Mouse (Mus musculus) brain, adult 2 months (tissue): Measurements from ENCODE around the gene Rai1.

Experiments used
- DNase-seq: peaks from one replicate; pipeline ENCODE4 v3.0.0; 2011; ENCODE audit warnings: low read depth, low spot score

Gene Rai1

DNA sequence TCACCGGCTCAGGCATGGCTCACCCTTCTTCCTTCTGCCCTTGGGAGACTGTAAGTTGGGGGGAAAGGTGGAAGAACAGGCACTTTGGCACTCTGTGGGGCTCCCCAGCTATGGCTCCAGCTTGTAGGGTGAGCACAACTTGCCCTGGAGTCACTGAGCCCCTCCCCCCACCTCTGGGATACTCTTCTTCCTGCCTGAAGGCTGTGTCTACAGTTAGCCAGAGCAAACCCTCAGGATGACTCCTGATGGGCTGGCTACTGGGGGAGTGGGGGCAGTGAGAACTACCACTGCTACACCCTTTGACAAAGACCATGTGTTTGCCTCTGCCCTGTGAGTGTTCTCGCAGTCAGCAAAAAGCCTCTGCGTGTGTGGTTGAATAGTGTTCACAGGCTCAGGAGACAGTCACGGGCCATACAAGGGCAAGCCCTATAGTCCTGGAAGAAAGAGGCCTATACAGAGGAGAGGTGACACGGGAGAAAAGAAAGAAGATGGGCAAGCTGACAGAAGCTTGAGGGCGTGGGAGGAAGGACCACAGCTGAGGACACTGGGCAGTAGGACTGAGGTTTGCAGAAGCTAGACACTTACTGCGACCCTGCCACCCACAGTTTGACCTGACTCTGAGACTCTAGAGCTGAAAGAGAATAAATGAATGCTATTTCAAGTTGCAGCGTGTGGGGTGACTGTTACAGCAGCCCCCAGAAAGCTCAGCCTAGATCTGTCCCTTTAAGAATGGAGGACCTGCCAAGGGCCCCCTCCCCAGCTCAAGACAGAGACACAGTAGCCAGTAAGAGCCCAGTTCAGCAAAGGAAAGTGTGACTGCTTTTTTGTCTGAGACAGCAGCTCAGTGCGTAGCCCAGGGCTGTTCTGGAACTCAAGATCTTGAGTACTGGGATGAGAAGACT lies 9.7 kb upstream of the Rai1 start:
- DNase-seq, result no peak

DNA sequence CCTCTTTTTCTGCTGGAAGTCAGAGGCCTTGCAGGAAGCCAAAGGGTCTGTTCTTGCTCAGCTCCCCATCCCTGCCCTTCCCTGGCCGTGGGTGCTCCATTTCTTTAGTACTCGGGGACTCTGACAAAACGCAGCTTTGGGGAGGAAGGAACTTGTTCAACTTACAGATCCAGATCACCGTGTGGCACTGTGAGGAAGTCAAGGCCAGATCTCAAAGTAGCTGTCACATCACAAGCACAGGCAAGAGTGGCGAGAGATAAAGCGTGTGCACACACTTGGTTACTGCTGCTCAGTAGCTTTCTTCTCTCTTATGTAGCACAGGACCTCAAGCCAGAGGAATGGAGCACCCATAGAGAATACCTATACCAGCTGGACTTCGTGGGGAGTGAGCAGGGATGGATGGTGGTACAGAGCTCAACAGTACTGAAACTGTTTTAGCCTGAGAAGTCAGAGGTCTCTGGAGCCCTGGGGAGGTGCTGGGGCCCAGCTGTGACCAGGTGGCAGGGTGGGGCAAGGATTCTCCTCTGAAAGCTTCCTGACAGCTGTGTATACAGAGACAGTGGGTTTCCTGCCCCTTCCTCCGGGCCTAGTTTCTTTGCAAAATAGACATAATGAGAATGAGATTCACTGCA lies 5.1 kb upstream of the Rai1 start:
- no peak for DNase-seq

GRCm38 (mm10) chr11:60100827-60101555 lies 3.8 kb upstream of the Rai1 start:
- DNase-seq, result no peak

GRCm38 (mm10) chr11:60101986-60102385 lies 2.8 kb upstream of the Rai1 start:
- DNase-seq, result no peak

DNA sequence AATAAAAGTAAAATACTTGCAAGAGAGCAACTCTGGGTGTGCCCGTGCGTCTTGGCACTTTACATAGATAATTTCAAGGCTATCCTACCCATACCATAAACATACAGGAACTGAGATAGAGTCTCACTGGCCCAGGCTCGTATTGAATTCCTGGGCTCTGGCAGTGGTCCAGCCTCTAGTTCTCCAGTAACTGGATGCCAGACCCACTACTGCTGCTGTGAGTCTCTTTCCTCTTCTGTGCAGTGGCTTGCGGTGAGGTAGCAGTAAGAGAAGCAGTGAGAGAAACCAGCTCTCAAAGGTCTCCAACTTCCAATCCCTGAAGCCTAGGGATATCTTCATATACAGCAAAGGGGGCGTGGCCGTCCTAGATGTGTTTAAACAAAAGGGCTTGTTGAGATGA lies 2.1 kb upstream of the Rai1 start:
- no peak for DNase-seq

- DNase-seq, result no peak
Observed at GRCm38 (mm10) chr11:60103567-60103966, 1.2 kb upstream of the Rai1 start.

GRCm38 (mm10) chr11:60105593-60106542 lies 1.1 kb downstream of the Rai1 start:
- DNase-seq, result peak; percentile 88

DNA sequence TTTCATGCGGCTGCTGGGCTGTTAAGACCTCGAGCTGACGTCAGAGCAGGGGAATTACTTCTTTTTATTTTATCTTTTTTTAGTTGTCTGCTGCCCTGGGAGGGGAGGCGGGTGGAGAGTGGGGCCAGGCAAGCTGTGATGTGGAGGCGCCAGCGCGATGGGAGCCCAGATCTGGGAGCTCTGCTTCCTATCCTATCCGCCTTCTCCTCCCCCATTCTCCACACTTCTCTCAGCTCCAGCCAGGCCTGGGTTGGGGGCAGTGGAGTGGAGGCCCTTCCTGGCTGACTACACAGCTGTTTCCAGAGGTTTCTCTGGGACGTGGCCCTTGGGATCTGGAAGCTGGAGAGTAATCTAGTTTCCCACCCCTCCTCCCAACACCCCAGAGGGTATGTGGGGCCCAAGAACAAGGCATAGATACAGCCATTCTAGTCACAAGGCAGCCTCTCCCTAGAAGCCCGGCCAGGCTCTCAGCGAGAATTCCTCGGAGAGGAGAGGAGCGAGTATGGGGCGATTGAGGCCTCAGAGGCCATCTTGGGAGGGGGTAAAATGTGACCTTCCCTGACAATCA lies 1.8 kb downstream of the Rai1 start:
- DNase-seq, result no peak

- no peak for DNase-seq
Observed at GRCm38 (mm10) chr11:60107449-60107848, 2.6 kb downstream of the Rai1 start.

- peak; percentile 61 for DNase-seq
Observed at GRCm38 (mm10) chr11:60108631-60109172, 3.9 kb downstream of the Rai1 start.

DNA sequence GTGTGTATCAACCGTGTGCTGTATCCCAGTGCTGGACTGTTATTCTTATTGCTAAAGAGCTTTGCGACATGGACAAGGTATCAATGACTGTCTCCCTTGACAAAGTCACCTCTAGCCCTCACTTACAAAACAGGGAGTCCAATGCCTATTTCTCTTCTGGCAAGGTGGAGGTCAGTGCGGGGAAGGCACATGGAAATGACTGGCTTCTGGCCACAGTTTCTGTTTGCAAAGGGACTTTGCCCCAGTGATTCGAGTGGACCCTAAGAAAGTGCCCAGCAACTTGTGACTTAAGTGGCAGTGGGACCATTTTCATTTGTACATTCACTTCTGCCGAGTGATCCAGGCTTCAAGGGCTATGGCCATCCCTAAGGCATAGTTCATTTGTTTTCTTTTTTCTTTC lies 5.6 kb downstream of the Rai1 start:
- no peak for DNase-seq

GRCm38 (mm10) chr11:60111576-60111975 lies 6.8 kb downstream of the Rai1 start:
- DNase-seq, result no peak

GRCm38 (mm10) chr11:60113624-60114023 lies 8.8 kb downstream of the Rai1 start:
- no peak for DNase-seq

DNA sequence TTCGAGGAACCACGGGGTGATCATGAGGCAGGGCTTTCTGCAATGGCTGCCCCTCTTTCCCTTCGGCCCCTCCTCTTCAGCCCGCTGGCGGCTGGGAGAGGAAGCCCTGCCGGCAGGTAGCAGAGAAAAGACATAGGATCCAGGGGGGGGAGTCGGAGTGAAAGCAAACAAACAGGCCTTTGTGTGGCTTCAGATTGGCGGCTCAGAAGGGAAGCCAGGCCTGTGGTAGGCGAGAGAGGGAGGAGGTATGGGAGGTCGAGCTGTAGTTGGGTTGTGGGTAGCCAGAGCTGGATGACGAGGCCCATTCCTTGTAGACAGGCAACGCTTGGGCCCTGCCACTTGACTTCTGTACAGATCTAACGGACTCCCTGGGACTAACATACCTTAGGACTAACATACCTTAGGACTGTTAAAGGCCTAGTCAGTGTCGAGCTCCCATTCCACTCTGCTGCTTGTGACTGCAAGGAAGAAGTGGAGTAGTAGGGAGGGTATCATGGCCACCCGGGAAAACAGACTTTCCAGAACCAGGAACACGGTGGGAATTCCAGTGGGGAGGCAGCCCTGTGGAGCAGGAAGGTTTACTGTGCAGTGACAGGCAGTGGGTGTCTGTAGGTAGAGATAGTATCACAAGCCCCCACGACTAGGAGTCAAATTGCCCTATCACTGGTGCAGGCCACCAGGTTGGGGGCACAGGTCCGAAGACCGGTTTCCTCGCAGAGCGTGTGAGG lies 9.6 kb downstream of the Rai1 start:
- peak; percentile 61 for DNase-seq

- peak; percentile 95 for DNase-seq
Observed at GRCm38 (mm10) chr11:60115024-60115538, 10.3 kb downstream of the Rai1 start.

GRCm38 (mm10) chr11:60115638-60116276 lies 10.9 kb downstream of the Rai1 start:
- no peak for DNase-seq

- DNase-seq, result no peak
Observed at GRCm38 (mm10) chr11:60120586-60121262, 15.9 kb downstream of the Rai1 start.

GRCm38 (mm10) chr11:60122611-60123010 lies 17.8 kb downstream of the Rai1 start:
- DNase-seq, result no peak

GRCm38 (mm10) chr11:60127048-60127447 lies 22.2 kb downstream of the Rai1 start:
- peak; percentile 56 for DNase-seq
